Mouse (Mus musculus): ENCODE results near the gene Ndufv1.

DNA sequence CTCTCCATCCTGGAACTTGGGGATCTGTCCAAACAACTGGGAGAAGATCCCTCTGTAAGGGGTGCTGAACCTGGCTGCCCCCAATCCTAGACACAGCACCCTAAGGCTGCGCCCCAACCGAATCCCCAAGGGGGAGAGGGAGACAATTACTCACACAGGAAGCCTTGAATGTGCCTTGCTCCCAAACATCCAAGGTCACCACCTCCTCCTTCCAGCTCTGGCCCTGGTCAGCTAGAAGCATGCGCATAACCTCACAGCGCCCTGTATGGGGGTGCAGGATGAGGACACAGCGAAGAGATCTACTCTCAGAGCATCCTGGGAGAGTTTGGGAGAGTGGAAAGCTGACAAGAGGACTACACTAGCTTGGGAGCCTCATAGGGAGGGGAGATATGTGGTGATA is 46.0 kb upstream of the Ndufv1 start:
- TF ChIP-seq POLR2A (IDR thresholded peaks at IDR 0.05; ENCODE audit: control insufficient read depth, low read depth, low read length) (no peak), CTCF (IDR thresholded peaks at IDR 0.05; ENCODE audit: control insufficient read depth, insufficient read depth, insufficient replicate concordance, low read depth, low read length) (no peak)

Data from testis, adult 2 months (tissue).